Mouse (Mus musculus): Measurements from ENCODE around the gene Arid2.

DNA sequence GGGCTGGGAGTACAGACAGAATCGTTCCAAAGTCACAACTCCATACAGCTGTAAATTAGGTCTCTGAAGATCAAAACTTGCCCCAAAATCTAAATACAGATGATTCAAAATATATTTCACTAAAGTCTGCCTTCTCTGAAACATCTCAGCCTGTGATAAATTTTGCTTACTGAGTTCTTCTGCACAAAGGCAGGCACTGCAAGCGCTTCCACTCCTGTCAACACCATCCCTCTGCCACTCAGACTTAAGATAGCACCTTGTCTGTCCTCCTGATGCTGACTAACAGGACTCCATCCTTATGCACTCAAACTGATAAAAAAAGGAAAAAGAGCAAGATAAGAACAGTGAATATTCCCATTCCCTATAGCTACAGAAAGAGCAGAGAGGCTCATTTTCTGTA, 13.0 kb upstream of the Arid2 start:
- TF ChIP-seq CTCF (IDR thresholded peaks at IDR 0.05; ENCODE audit: extremely low read depth, insufficient read depth, insufficient read length, insufficient replicate concordance) = no peak
- no peak for TF ChIP-seq POLR2A (IDR thresholded peaks at IDR 0.05; ENCODE audit: low read depth, low read length)
